Mouse (Mus musculus): ENCODE measurements around the gene Zfp36.

DNA sequence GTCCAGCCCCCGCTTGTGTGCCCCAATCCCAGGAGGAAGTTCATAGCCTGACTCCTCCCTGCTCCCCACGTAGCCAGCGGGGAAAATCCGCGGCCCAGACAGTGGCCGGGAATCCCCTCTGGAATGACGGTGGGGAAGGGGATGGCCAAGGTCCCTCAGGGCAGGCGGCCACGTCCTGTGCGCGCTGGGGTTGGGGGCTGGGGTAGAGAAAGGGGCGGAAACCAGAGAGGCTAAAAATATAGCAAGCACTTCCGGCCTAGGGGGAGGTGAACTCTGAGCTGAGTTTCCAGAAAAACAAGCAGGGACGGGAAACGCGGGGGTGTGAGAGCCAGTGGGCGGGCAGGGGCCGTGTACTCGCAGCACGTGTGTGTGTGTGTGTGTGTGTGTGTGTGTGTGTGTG is 1.9 kb upstream of the Zfp36 start:
- TF ChIP-seq CTCF (IDR thresholded peaks at IDR 0.05; ENCODE audit: extremely low read depth, insufficient read depth, insufficient read length, insufficient replicate concordance) (no peak), POLR2A (IDR thresholded peaks at IDR 0.05; ENCODE audit: low read depth, low read length) (peak; percentile 45; the same call in 1 of the 2 replicates)
